Mouse (Mus musculus) liver, embryonic 16.5 days (tissue): Measurements from ENCODE around the gene Olfr1448. TPM values are rescaled to one million over a fixed set of nuclear protein-coding genes. Genes with fewer than 3 reads are reported as not detected.
"Not testable (repeated sequence)": the region's sequence is repeated elsewhere in the genome, so short reads cannot be mapped to it uniquely, and the experiment has no call there.

Source experiments
- ATAC-seq: fragments of 200-750 bp; cut with Nextera tagmentation; 2 replicates; pipeline ENCODE4 v1.8.0; 2017; ENCODE audit warnings: low read depth, mild to moderate bottlenecking, moderate number of reproducible peaks, moderate library complexity
- H3K27ac ChIP-seq: fragments of 300-500 bp; sonication (generic); 2 replicates; pipeline ENCODE4 v1.5.1; 2014; ENCODE audit warnings: mild to moderate bottlenecking, low read length
- H3K27me3 ChIP-seq: fragments of 300-500 bp; sonication (generic); 2 replicates; pipeline ENCODE4 v1.6.1; 2014; ENCODE audit warnings: low read depth, low read length, mixed read lengths; ENCODE audit not compliant: control insufficient read depth, insufficient read depth
- H3K36me3 ChIP-seq: fragments of 300-500 bp; sonication (generic); 2 replicates; pipeline ENCODE4 v1.6.1; 2014; ENCODE audit warnings: mild to moderate bottlenecking; ENCODE audit not compliant: control insufficient read depth, insufficient read depth
- H3K4me1 ChIP-seq: fragments of 300-500 bp; sonication (generic); 2 replicates; pipeline ENCODE4 v1.6.1; 2014; ENCODE audit warnings: low read depth, low read length, mixed read lengths; ENCODE audit not compliant: control insufficient read depth
- H3K4me2 ChIP-seq: fragments of 300-500 bp; sonication (generic); 2 replicates; pipeline ENCODE4 v1.6.1; 2014; ENCODE audit warnings: low read depth, low read length, mixed read lengths
- H3K4me3 ChIP-seq: fragments of 300-500 bp; sonication (generic); 2 replicates; pipeline ENCODE4 v1.5.1; 2014; ENCODE audit warnings: low read depth, mild to moderate bottlenecking, low read length
- H3K9ac ChIP-seq: fragments of 300-500 bp; sonication (generic); 2 replicates; pipeline ENCODE4 v1.6.1; 2014; ENCODE audit warnings: low read depth, low read length
- H3K9me3 ChIP-seq: fragments of 300-500 bp; sonication (generic); replicated peaks from 2 replicates; pipeline ENCODE4 v1.6.1; 2016; ENCODE audit warnings: low read length; ENCODE audit not compliant: control insufficient read depth
- WGBS: fragments of 180-500 bp; shearing (Covaris S2); extraction: QIAGEN DNeasy Blood & Tissue Kit; methylation state at CpG from one replicate; pipeline ENCODE4 v1.1.7; 2014; ENCODE audit not compliant: insufficient replicate concordance; 5-methylcytosine and 5-hydroxymethylcytosine counted together
- polyA plus RNA-seq: library from polyadenylated mRNA; unstranded; fragments of >200 nt; fragmentation: Nextera tagmentation; extraction: Ambion mirVana; gene quantifications from 2 replicates; pipeline ENCODE4 v1.2.1, GENCODE M21; 2015

Olfr1448 gene
- polyA plus RNA-seq: not detected in 2 replicates

DNA sequence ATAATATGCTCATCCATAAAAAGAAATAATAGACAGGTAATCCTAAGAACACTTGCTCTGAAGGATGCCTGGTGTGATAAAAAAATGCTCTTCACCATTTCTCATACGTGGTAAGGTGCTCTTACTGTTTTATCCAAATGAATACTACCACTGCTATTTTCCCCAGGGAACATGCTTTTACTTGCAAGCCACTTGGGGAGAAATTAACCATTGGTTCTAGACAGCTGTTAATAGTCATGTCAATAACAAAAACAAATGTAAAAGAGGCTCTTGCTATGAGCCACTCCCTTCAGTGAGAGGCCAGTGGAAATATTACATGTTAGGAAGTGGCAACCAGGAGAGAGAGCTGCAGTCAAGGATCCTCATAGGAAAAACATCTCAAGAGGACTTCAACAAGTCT is at the start of gene Olfr1448:
Gene Olfr1448 (minus strand): TSS at position 101 of the 400 bp plus-strand sequence.
- Histone ChIP-seq H3K9ac (no peak within 1 kb of the TSS), H3K4me2 (no peak within 1 kb of the TSS), H3K4me1 (no peaks in the 10 kb centered on the region), H3K27me3 (no peaks in the 10 kb centered on the region), H3K9me3 (no peaks in the 10 kb centered on the region), H3K4me3 (no peak within 1 kb of the TSS), H3K36me3 (no peaks in the 10 kb centered on the region), H3K27ac (no peak within 1 kb of the TSS)
- ATAC-seq: no peak
- WGBS: 45% methylated on average over 1 of the region's 1 CpGs

DNA sequence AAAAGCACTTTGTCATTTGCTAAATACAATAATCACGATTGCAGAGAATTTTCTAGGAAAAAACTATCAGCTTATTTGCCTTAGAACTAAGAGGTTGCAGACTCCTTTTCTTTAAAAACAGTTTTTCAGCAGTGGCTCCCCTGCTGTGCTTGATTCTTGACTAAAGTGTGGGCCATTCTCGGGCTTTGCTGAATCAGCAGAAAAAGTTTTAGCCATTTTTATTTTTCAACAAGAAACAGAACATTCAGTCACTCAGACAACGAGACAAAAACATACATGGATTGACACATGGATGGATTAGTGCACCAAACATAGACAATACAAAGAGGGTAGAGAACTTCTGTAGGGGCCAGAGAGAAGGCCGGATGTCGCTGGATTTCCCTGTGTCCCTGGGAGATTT is 45.9 kb upstream of the Olfr1448 start:
- H3K4me3 ChIP-seq, H3K4me2 ChIP-seq, H3K36me3 ChIP-seq, H3K27ac ChIP-seq, H3K4me1 ChIP-seq, H3K9ac ChIP-seq, H3K9me3 ChIP-seq, H3K27me3 ChIP-seq, ATAC-seq: not testable (repeated sequence)
- 59% methylated on average over 5 of the region's 5 CpGs for WGBS

DNA sequence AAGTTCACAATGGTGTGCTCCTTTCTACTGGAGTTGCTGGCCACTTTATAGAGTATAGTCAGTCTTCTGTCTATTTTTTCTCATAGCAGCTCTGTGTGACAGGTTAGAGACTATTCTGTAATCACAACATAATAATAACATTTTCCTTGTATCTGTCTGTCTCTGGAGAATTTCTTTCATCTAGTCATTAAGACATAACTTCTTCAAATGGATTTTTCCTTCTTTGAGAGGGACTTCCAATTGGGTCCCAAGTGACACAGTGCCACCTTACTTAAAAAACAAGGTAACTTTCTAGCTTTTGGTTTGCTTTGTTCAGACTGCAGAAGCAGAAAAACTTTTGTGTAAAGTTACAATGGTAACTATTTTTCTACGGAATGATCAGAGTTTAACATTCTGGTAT is 25.7 kb upstream of the Olfr1448 start, which contains the start of gene Olfr1450:
Gene Olfr1450 (plus strand): TSS at position 301 of the 400 bp plus-strand sequence.
- WGBS: 66% methylated on average over 1 of the region's 1 CpGs
- no peak for ATAC-seq
- H3K9ac ChIP-seq: no peak within 1 kb of the TSS
- H3K4me1 ChIP-seq: no peaks in the 10 kb centered on the region
- no peaks in the 10 kb centered on the region for H3K9me3 ChIP-seq
- H3K27me3 ChIP-seq: no peaks in the 10 kb centered on the region
- no peak within 1 kb of the TSS for H3K4me3 ChIP-seq
- H3K4me2 ChIP-seq: no peak within 1 kb of the TSS
- H3K36me3 ChIP-seq: no peaks in the 10 kb centered on the region
- H3K27ac ChIP-seq: no peak within 1 kb of the TSS

- Histone ChIP-seq H3K9me3 (no peaks in the 10 kb centered on the region), H3K27ac (no peak within 1 kb of the TSS), H3K9ac (no peak within 1 kb of the TSS), H3K27me3 (no peaks in the 10 kb centered on the region), H3K36me3 (no peaks in the 10 kb centered on the region), H3K4me1 (no peaks in the 10 kb centered on the region), H3K4me2 (no peak within 1 kb of the TSS), H3K4me3 (no peak within 1 kb of the TSS)
- no peak for ATAC-seq
Measured at GRCm38 (mm10) chr19:12930540-12930939, 6.3 kb upstream of the Olfr1448 start, which contains the start of gene Olfr1449. Gene Olfr1449, plus strand, starts transcription at chr19:12930840.

- no peak within 1 kb of the TSS for H3K9ac ChIP-seq
- no peaks in the 10 kb centered on the region for H3K27me3 ChIP-seq
- no peak within 1 kb of the TSS for H3K4me3 ChIP-seq
- ATAC-seq: no peak
- no peaks in the 10 kb centered on the region for H3K9me3 ChIP-seq
- no peak within 1 kb of the TSS for H3K27ac ChIP-seq
- WGBS: 86% methylated on average over 1 of the region's 1 CpGs
- no peak within 1 kb of the TSS for H3K4me2 ChIP-seq
- no peaks in the 10 kb centered on the region for H3K4me1 ChIP-seq
- H3K36me3 ChIP-seq: no peaks in the 10 kb centered on the region
Measured at GRCm38 (mm10) chr19:12903643-12904042, 20.6 kb downstream of the Olfr1448 start, which contains the start of gene Olfr1447. Gene Olfr1447, minus strand, starts transcription at chr19:12903743.

DNA sequence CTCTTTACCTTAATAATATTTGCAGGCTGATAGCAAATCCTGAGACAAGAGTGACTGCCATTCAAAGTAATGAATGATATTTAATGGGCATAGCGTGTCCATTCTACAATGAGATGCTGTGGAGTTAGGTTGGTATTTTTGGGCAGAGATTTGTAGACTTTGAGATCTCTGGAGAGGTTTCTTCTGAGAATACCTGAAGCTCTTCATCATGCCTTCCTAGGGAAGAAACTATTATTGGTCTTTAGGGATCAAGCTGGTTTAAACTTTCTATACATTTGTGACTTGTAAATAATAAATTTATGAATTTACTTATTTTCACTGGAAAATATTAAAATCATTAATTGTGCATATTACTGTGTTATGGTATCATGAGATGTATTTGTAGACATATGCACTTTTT is 30.8 kb downstream of the Olfr1448 start, which contains the start of gene Olfr1446:
Gene Olfr1446 (minus strand): TSS at position 101 of the 400 bp plus-strand sequence.
- no peaks in the 10 kb centered on the region for H3K4me1 ChIP-seq
- H3K9ac ChIP-seq: no peak within 1 kb of the TSS
- WGBS: 57% methylated on average over 1 of the region's 1 CpGs
- no peaks in the 10 kb centered on the region for H3K36me3 ChIP-seq
- H3K27ac ChIP-seq: no peak within 1 kb of the TSS
- H3K27me3 ChIP-seq: no peaks in the 10 kb centered on the region
- H3K4me2 ChIP-seq: no peak within 1 kb of the TSS
- no peaks in the 10 kb centered on the region for H3K9me3 ChIP-seq
- H3K4me3 ChIP-seq: no peak within 1 kb of the TSS
- no peak for ATAC-seq

GRCm38 (mm10) chr19:12883555-12883954 is 40.7 kb downstream of the Olfr1448 start, which contains the start of gene Olfr1445:
Gene Olfr1445, plus strand, starts transcription at chr19:12883855.
- 56% methylated on average over 2 of the region's 2 CpGs for WGBS
- H3K36me3 ChIP-seq: no peaks in the 10 kb centered on the region
- H3K4me1 ChIP-seq: no peaks in the 10 kb centered on the region
- no peaks in the 10 kb centered on the region for H3K27me3 ChIP-seq
- H3K9ac ChIP-seq: no peak within 1 kb of the TSS
- no peak within 1 kb of the TSS for H3K4me3 ChIP-seq
- H3K4me2 ChIP-seq: no peak within 1 kb of the TSS
- no peak for ATAC-seq
- no peaks in the 10 kb centered on the region for H3K9me3 ChIP-seq
- H3K27ac ChIP-seq: no peak within 1 kb of the TSS

Other genes with a start within 250 kb of the Olfr1448 start
- not detected in 2 replicates for gene Olfr1443, start 246.3 kb downstream of the Olfr1448 start, polyA plus RNA-seq
- 7.1 and 9.5 TPM in 2 replicates for gene Keg1, start 228.6 kb downstream of the Olfr1448 start, polyA plus RNA-seq
- gene Cntf, start 158.8 kb downstream of the Olfr1448 start, polyA plus RNA-seq: 0.63 and 0.66 TPM in 2 replicates
- gene Zfp91, start 128.3 kb downstream of the Olfr1448 start, polyA plus RNA-seq: 5.8 and 6.3 TPM in 2 replicates
- 2.2 and 2.3 TPM in 2 replicates for gene Lpxn, start 128.2 kb downstream of the Olfr1448 start, polyA plus RNA-seq
- not detected in 2 replicates for gene Gm5244, start 77.7 kb downstream of the Olfr1448 start, polyA plus RNA-seq
- gene Olfr1444, start 67.1 kb downstream of the Olfr1448 start, polyA plus RNA-seq: not detected in 2 replicates
- not detected in 2 replicates for gene Olfr1445, start 40.6 kb downstream of the Olfr1448 start, polyA plus RNA-seq
- not detected in 2 replicates for gene Olfr1446, start 30.9 kb downstream of the Olfr1448 start, polyA plus RNA-seq
- not detected in 2 replicates for gene Olfr1447, start 20.7 kb downstream of the Olfr1448 start, polyA plus RNA-seq
- gene Olfr1449, start 6.4 kb upstream of the Olfr1448 start, polyA plus RNA-seq: not detected in 2 replicates
- gene Olfr1450, start 25.8 kb upstream of the Olfr1448 start, polyA plus RNA-seq: not detected in 2 replicates
- not detected in 2 replicates for gene Olfr1451, start 70.6 kb upstream of the Olfr1448 start, polyA plus RNA-seq
- not detected in 2 replicates for gene Olfr1453, start 103.9 kb upstream of the Olfr1448 start, polyA plus RNA-seq
- gene Olfr1454, start 136.2 kb upstream of the Olfr1448 start, polyA plus RNA-seq: not detected in 2 replicates
- gene Olfr1457, start 173.5 kb upstream of the Olfr1448 start, polyA plus RNA-seq: not detected in 2 replicates
- gene Olfr1458, start 182.4 kb upstream of the Olfr1448 start, polyA plus RNA-seq: not detected in 2 replicates
- not detected in 2 replicates for gene Olfr1459, start 225.1 kb upstream of the Olfr1448 start, polyA plus RNA-seq
- gene Olfr1461, start 238.6 kb upstream of the Olfr1448 start, polyA plus RNA-seq: not detected in 2 replicates